Mouse (Mus musculus) right cerebral cortex, adult 2 months (tissue): ENCODE data around the gene Bbs9.
"Not testable (repeated sequence)": the region's sequence is repeated elsewhere in the genome, so short reads cannot be mapped to it uniquely, and the experiment has no call there.

Source experiments
- DNase-seq, 2 experiments: peaks; one replicate each; pipeline ENCODE4 v3.0.0; 2021 to 2022; ENCODE audit warnings: low spot score in 2 of 2

The Bbs9 gene

DNA sequence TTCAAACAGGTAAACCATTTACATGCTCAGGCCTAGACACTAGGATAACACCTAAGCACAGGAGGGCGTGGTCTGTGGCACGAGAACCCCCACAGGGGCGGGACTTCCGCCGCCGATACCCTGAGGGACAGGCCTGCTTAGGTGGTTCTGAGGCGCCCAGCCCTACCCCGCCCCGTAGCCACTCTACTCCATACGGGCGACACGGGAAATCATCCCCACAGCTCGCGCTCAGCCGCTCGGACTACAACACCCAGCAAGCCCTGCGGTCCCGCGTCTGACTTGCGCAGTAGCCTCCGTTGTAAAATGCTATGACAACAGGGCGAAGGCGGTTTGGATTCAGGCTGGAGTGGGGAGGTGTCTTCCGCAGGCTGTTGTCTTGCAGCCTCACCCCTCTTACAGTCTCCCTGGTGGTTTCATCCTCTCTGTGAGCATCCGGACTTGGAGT lies at the start of gene Bbs9:
Bbs9 (plus strand) TSS at position 292 of the 445 bp plus-strand sequence.
- peak; percentile 96 to 98 for DNase-seq

DNA sequence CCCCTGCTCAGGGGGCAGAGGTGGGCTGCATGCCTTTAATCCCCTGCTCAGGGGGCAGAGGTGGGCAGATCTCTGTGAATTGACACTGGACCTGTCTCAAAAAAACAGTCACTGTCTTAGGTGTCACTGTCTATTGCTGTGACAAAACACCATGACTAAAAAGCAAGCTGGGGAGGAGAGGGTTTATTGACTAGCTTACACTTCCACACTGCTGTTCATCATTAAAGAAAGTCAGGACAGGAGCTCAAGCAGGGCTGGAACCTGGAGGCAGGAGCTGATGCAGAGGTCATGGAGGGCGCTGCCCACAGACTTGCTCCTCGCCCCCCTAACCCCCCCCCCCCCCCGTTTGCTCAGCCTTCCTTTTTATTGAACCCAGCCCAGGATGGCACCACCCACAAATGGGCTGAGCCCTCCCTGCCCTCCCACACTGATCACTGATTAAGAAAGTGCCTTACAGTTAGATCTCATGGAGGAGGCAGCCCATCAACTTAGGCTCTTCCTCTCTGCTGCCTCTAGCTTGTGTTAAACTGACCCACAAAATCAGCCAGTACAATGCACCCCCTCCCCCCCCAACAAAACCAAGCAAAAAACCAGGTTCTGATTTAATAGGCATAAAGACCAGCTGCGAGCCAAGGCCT lies 47.4 kb upstream of the Bbs9 start:
- no peak for DNase-seq

DNA sequence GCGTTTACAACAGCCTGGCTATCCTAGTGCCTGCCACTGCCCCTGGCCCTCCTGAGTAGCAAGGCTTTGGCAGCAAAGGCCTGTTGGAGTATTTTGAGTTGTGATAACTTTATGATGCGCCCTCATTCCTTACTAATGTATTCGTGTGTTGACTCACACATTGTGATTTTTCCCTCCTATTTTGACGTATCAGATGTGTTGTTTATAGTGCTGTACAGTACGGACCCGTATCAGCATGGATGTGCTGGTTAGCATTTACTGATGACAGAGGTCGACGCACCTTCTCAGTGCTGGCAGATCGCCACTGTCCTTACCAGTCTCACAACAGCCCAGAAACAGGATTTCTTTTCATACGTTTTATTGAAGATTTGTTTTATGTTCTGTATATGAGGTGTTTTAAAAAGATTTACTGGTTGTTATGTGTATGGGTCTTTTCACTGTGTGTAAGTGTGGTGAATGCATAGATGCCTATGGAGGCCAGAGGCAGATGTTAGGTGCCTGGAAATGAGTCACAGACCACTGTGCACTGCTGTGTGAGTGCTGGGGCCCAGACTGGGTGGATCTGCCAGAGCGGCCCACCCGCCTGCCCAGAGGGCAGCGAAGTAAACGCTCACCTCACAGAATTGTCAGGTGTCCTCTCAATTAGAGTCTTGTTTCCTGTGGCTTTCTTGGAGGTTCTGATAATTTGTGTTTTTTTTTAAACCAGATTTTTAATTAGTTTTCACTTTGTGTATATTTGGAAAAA lies 46.7 kb upstream of the Bbs9 start:
- no peak for DNase-seq

DNA sequence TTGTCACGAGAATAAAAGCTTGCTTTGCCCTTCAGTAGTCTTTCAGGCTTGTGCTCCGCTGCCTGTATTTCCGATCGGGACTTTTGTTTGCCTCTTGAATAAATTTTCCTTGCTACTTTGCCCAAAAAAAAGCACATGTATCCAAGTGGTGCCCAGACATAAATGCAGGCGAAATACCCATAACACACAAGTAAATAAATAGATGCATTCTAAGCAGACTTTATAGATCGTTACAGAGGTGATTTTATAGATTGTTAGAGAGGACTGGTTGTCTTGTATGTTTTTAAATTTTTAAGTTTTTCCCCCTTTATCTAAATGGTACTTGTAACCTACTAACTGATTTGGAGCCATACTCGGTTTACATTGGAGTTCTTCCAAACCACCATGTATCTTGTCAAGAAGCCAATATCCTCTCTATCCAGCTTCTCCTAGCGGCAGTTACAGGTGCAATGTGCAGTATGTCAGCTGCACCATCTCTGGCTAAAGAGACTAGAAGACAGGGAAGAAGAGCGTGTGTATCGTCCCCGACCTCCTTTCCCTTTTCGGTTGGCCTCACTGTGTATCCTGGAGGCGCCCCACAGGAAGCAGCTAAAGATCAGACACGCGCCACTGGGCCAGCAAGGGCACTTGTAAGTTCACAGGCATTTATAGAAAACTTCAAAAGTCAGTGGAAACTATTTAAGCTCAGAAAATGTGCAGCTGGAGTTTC lies 45.8 kb upstream of the Bbs9 start:
- DNase-seq = no peak

DNA sequence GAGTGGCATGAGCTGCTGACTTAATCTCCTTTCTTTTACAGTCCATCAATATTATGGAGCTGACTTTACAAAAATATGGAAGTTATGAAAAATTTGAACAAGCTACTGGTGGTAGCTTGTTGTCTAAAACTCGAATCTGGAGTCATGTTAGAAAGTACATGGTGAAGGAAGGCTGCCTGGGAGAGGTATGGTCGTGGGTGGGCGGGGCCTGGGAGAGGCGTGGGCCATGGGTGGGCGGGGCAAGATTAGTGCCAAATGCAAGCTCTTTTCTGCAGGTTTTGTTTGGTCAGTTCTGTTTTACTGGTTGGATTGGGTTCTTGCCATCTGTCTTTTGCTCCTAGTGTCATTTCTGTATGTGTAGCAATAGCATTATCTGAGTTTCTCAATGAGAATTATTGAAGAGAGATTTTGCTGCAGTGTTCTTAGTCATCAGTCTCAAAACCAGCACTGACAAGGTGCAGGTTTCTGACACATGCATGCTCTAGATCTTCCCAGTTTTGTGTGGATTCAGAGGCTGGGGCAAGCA lies 45.1 kb upstream of the Bbs9 start:
- DNase-seq = no peak

DNA sequence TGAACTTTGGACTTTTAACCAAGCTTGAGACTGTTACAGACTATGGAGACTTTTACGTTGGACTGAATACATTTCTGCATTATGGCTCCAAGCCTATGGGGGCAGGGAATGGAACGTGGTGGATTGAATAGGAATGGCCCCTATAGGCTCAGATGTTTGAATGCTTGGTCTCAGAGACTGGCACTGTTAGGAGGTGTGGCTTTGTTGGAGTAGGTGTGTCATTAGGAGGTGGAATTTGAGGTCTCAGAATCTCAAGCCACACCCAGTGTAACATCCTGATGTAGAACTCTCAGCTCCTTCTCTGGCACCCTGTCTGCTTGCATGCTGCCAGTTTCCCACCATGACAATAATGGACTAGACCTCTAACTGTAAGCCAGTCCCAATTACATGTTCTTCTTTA lies 42.3 kb upstream of the Bbs9 start:
- DNase-seq = no peak

DNA sequence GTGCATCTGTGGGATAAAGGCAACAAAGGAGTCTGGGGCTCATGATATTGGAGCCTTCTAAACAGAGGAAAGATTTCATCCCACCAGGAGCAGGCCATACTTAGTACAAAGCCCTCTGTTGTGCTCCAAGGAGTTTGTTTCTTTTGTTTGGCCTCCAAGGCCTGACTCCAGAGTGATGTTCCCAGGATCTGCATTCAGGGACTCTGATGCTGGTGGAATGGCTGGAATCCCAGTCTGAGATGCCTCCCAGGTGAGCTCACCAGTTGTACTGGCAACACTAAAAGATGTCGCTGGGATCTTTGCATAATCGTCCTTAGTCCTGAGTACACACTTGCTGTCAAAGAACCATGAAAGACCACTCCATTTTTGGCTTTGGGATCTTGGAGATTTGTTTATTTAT lies 41.4 kb upstream of the Bbs9 start:
- no peak for DNase-seq

DNA sequence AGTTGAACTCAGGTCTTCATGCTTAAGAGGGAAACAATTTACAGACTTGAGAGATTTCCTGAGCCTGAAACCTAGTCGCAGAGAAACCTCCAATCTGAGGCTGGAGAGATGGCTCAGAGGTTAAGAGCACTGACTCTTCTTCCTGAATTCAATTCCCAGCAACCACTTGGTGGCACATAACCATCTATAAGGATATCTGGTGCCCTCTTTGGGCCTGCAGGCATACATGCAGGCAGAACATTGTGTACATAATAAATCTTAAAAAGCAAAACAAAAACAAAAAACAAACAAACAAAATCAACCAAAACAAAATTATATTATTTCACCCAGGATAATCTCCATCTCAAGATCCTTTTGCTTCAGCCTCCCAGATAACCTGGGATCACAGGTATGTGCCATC lies 36.7 kb upstream of the Bbs9 start:
- DNase-seq = no peak

DNA sequence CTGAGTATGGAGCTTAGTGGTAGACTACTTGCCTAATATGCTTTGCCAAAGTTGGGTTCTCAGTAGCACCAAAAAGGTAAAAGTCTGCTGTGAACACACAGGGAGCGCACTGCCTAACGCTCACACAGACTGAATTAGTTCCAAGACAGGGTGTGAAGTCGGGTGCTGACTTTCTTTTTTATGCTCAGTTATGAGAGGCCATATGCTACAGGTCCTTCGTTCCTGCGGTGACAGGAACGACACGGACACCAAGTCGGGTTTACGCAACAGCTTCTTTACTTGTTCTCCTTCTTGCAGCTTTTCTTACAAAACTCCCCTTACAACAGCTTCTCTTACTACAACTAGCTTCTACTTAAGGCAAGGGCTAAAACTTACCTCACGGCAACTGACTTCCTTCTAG lies 32.4 kb upstream of the Bbs9 start:
- no peak for DNase-seq

DNA sequence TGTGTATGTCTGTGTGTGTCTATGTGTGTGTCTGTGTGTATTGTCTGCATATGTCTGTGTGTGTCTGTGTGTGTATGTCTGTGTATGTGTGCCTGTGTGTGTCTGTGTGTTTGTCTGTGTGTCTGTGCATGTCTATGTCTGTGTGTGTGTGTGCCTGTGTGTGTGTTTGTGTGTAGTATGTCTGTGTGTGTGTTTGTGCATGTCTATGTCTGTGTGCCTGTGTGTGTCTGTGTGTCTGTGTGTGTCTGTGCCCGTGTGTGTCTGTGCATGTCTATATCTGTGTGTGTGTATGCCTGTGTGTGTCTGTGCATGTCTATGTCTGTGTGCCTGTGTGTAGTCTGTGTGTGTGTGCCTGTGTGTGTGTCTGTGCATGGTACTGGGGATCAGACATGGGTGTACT lies 30.4 kb upstream of the Bbs9 start:
- no peak for DNase-seq

DNA sequence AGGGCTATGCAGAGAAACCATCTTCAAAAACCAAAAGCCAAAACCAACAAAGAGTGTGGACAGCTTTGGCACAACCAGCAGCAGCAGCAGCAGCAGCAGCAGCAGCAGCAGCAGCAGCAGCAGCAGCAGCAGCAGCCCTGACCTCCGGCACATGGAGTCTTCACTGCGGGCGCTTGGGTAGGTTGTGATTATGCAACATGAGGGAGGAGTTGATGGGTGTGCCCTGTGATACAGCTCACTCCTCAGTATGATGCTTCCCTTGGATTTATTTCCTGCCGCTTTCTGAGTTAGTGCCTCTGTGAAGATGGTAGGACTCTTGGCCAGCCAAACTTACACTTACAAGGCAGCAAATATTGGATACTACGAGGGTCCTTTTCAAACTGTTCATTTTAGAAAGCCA lies 28.3 kb upstream of the Bbs9 start:
- no peak for DNase-seq

DNA sequence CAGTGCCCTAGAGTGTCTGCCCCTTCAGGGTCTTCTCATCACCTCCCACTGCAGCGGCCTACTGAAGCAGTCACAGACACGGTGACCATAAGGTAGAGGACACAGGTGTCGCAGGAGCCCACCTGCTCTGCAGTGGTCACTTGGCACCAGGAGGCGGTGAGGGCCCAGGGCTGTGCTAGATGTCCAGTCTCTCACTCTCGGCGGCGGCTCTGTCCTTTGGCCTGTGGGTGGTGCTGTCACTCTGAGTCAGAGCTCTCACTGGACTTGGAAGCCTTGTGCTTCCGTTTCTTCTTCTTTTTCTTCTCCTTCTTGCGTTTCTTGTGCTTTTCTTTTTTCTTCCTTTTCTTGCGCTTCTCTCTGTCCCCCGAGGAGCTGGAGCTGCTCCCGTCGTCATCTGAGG lies 27.1 kb upstream of the Bbs9 start:
- no peak for DNase-seq

DNA sequence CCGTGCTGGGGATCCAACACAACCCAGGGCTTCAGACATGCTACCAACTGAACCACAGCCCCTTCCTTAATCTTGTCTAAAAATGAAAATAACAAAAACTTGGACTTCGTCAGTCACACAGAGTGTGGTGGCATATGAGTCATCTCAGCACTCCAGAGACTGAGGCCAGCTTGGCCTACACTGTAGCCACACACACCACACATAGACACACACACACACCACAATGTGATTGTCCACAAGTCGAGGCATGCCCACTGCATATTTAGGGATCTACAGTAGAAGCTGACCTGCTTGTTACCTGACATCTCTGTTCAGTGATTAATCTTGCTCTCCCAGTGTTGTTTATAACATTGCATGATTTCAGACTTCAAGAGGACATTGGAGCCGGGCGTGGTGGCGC lies 26.3 kb upstream of the Bbs9 start:
- no peak for DNase-seq

DNA sequence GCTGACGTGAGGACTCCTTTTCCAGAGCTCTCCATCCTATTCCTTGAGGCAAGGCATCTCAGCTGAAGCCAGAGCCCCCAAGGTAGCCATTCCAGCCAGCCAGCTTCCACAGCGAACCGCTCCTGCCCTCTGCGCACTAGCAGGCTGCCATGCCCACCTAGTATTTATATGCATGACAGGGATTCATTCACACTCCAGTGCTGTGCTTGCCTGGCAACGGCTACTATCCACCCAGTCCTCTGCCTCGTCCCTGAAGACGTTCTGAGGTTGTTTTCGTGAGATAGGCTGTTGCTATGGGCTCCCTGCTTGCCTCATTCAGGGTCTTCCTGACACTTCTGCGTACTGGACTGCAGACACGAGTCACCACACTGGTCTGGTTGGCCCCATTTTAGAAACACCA lies 22.8 kb upstream of the Bbs9 start:
- no peak for DNase-seq

DNA sequence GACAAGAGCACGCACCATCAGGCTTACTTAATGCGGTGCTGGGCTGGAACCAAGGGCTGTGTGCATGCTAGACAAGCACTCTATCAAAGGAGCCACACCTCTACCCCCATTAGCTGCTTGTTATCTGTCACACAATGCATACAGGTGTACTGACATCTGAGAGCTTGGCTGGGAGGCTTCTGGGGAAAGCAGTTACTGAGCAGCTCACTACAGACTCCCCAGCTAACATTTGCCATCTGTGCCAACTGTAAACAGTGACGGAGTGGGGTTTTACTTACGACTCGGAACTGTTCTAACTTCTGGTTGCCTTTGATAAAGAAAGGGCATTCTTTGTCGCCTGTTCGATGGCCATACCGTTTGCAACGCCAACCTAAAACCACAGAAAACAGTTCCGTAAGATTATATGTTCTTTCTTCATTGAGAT lies 22.0 kb upstream of the Bbs9 start:
- no peak for DNase-seq

DNA sequence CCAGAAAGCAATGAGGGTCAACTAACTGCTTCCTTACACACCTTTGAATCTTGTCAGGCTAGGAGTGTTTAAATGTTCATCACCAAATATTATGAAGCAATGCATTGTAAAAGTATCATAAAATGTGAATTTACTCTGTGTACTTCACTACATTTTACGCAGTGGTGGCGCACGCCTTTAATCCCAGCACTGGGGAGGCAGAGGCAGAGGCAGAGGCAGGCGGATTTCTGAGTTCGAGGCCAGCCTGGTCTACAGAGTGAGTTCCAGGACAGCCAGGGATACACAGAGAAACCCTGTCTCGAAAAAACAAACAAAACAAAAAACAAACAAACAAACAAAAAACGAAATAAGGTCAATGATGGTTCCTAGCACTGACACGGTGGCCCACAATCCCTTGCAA lies 21.5 kb upstream of the Bbs9 start, which contains the start of gene Gm17545:
Gm17545 (plus strand) TSS at position 301 of the 400 bp plus-strand sequence.
- not testable (repeated sequence) for DNase-seq

DNA sequence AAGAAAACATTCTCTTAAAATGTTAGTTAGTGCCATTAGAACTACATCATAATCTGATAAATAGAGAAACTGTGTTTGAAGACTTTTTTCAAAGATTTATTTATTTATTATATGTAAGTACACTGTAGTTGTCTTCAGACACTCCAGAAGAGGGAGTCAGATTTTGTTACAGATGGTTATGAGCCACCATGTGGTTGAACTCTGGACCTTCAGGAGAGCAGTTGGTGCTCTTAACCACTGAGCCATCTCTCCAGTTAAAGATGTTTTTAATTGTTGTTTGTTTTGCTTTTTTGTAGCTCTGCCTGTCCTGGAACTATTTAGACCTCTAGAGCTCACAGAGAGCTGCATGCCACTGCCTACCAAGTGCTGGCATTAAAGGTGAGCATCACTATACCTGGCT lies 20.5 kb upstream of the Bbs9 start:
- no peak for DNase-seq

DNA sequence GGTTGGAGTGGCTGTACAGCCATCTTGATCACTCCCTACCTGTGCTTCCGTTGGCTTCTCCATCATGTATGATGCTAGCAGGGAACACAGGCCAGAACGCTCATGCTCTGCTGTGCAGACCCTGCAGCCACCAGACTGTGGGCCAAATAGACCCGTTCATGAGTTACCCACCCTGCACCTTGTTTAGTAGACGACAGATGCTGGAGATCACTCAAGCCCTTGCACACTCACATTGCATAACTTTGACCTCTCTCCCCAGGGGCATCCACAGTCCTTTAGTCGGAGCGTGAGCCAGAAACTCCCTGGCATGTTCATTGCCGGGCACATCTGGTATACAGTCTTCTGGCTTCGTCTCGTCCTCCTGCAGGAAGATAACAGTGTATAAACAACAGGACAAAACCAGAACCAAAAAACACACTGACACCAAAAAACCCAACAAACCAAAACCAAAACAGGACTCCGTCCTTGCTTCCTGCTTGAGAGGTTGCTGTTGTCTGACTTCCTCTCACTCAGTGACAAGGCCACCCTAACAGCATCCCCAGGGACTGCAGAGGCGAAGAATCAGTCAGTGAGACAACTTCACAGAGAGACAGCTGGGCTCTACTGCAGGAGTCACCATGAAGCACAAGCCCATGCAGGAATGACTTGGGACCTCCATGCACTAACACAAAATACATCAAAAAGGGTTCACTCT lies 18.2 kb upstream of the Bbs9 start:
- DNase-seq = no peak

DNA sequence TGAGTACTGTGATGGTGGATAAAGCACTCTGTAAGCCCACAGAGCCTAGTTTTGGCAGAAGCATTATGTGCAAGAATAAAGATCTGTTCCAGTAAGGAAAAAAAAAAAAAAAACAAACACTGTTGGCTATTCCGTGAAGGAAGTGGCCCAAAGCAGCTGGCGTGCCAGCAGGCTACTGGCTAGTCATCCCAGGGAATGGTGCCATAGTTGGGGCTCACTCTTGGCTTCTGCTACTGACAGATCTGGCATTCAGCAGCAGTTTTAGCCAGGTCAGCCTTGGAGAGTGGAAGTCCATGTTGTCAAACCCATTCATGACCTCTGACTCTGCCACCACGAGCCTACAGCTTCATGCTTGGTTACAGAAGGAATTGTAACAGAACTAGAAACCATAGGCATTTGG lies 13.6 kb upstream of the Bbs9 start:
- no peak for DNase-seq

DNA sequence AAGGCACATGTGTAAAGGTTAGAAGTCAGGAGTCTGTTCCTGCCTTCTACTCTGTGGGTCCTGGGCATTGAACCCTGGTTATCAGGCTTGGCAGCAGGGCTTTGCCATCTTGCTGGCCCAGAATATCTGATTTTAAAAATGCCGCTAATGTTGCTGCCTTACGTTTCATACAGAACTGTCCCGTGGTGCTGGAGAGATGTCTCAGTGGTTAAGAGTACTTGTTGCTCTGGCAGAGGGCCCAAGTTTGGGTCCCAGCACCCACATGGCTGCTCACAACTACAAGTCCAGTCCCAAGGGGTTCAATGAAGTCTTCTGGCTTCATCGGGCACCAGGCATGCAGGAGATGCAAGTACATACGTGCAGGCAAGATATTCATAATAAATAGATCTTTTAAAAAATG lies 9.3 kb upstream of the Bbs9 start:
- no peak for DNase-seq

DNA sequence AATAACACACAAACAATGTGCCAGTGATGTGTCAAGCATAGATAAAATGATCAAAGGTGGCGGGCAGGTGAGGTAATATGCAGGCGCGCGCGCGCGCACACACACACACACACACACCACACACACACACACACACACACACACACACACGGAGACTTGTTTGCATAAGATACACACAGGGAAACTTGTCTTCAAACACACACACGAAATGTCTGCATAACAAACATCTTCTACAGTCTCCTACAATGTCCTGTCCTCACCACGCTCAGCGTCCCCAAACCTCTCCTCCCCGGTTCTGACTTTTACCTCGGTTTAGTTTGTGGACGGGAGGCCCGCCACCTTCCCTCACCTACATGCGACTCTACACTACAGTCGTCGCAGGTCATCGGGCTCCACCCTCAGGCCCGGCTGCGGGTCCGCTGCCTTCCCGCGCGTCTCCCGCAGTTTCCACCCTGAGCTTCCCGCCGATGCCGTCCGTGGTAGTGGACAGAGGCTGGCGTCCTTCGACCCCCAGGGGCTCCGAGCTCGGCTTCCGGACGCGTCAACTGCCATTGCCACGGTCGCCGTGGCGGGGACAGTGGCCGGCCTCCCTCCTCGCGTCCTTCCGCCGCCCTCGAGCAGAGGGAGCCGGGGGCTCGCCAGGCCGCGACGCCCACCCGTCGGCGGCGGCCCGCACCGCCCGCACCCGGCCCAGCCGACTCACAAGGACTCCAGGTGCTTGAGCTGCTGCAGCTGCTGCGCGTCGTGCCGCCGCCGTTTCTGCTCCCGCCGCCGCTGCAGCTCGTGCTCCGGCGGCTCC lies 7.9 kb upstream of the Bbs9 start:
- peak; percentile 26 to 36 for DNase-seq
